Mouse (Mus musculus) MEL (cell line): ENCODE measurements at regions not wholly inside any gene's neighbourhood (a gene's known extent, or its start where the extent isn't known, plus 50 kb on each side); places are given as distances from the start of the nearest gene placed in this dataset.

Source experiments
- DNase-seq: peaks from one replicate; pipeline ENCODE4 v3.0.0; 2011; ENCODE audit warnings: low read depth, low spot score
- H3K27ac ChIP-seq: 2 replicates; pipeline ENCODE4 v1.5.1; 2012; ENCODE audit warnings: low read depth, mild to moderate bottlenecking, control low read depth, low read length, moderate library complexity; ENCODE audit not compliant: control insufficient read depth
- H3K27me3 ChIP-seq, 2 experiments: fragments of 150-350 bp in 1 of 2; sonication (generic) in 1 of 2; 2 replicates each; pipeline ENCODE4 v1.6.1; 2012; ENCODE audit warnings: low read length in 2 of 2, mild to moderate bottlenecking in 2 of 2, improper control_type of control experiment in 1 of 2, moderate library complexity in 1 of 2; ENCODE audit not compliant: insufficient read depth in 2 of 2, control insufficient read depth in 1 of 2
- H3K36me3 ChIP-seq, 2 experiments: 2 replicates each; pipeline ENCODE4 v1.6.1; 2012 to 2014; ENCODE audit warnings: low read length in 2 of 2, improper control_type of control experiment in 1 of 2, inconsistent platforms in 1 of 2, mild to moderate bottlenecking in 1 of 2; ENCODE audit not compliant: insufficient read depth in 2 of 2, control insufficient read depth in 1 of 2
- H3K4me1 ChIP-seq, 2 experiments: fragments of 150-350 bp in 1 of 2; sonication (generic) in 1 of 2; 2 replicates each; pipeline ENCODE4 v1.6.1; 2012; ENCODE audit warnings: low read length in 2 of 2, improper control_type of control experiment in 1 of 2, mild to moderate bottlenecking in 1 of 2; ENCODE audit not compliant: insufficient read depth in 2 of 2, control insufficient read depth in 1 of 2
- H3K4me3 ChIP-seq, 2 experiments: fragments of 150-350 bp in 1 of 2; sonication (generic) in 1 of 2; 2 replicates each; pipeline ENCODE4 v1.5.1; 2012; ENCODE audit warnings: low read depth in 2 of 2, low read length in 2 of 2, mild to moderate bottlenecking in 2 of 2, moderate library complexity in 2 of 2, control low read depth in 1 of 2, improper control_type of control experiment in 1 of 2; ENCODE audit not compliant: control insufficient read depth in 1 of 2, insufficient read depth in 1 of 2
- H3K79me2 ChIP-seq: 2 replicates; pipeline ENCODE4 v1.6.1; 2012; ENCODE audit warnings: mild to moderate bottlenecking, low read length, moderate library complexity; ENCODE audit not compliant: control insufficient read depth, poor library complexity, insufficient read depth
- H3K9ac ChIP-seq: 2 replicates; pipeline ENCODE4 v1.6.1; 2012; ENCODE audit warnings: low read depth, mild to moderate bottlenecking, control low read depth, low read length, moderate library complexity; ENCODE audit not compliant: control insufficient read depth, poor library complexity, severe bottlenecking
- H3K9me3 ChIP-seq: fragments of 150-350 bp; sonication (generic); replicated peaks from 2 replicates; pipeline ENCODE4 v1.6.1; 2012; ENCODE audit warnings: mild to moderate bottlenecking, low read length, improper control_type of control experiment, moderate library complexity; ENCODE audit not compliant: insufficient read depth
- CTCF ChIP-seq, 3 experiments: IDR thresholded peaks in 2 of 3; conservative IDR thresholded peaks in 1 of 3; 2 replicates each; pipeline ENCODE4 v1.5.1; 2011 to 2012; ENCODE audit warnings: low read length in 3 of 3, low read depth in 2 of 3, mild to moderate bottlenecking in 2 of 3, improper control_type of control experiment in 1 of 3, inconsistent platforms in 1 of 3, mixed read lengths in 1 of 3, moderate library complexity in 1 of 3; ENCODE audit not compliant: control insufficient read depth in 1 of 3, insufficient read depth in 1 of 3, poor library complexity in 1 of 3, severe bottlenecking in 1 of 3
- GABPA ChIP-seq: IDR thresholded peaks from 2 replicates; pipeline ENCODE4 v1.6.1; 2012; ENCODE audit warnings: low read depth, mild to moderate bottlenecking, inconsistent platforms, low read length, improper control_type of control experiment, moderate library complexity
- JUND ChIP-seq: IDR thresholded peaks from 2 replicates; pipeline ENCODE4 v1.6.1; 2011; ENCODE audit warnings: low read depth, mild to moderate bottlenecking, improper control_type of control experiment, low read length
- NRF1 ChIP-seq: IDR thresholded peaks from 2 replicates; pipeline ENCODE4 v1.6.1; 2014; ENCODE audit warnings: low read depth, mild to moderate bottlenecking, inconsistent platforms, low read length, improper control_type of control experiment, moderate library complexity; ENCODE audit not compliant: poor library complexity, insufficient read depth, severe bottlenecking
- RCOR1 ChIP-seq: IDR thresholded peaks from 2 replicates; pipeline ENCODE4 v1.6.1; 2012; ENCODE audit warnings: low read depth, mild to moderate bottlenecking, inconsistent platforms, low read length, improper control_type of control experiment
- TAL1 ChIP-seq: IDR thresholded peaks from 2 replicates; pipeline ENCODE4 v1.6.1; 2012; ENCODE audit warnings: mild to moderate bottlenecking, inconsistent platforms, low read length, moderate library complexity, mixed read lengths
- TBP ChIP-seq: IDR thresholded peaks from 2 replicates; pipeline ENCODE4 v1.8.0; 2011; ENCODE audit warnings: low read depth, low read length, improper control_type of control experiment
- TCF12 ChIP-seq: IDR thresholded peaks from 2 replicates; pipeline ENCODE4 v1.6.1; 2014; ENCODE audit warnings: low read depth, mild to moderate bottlenecking, inconsistent platforms, low read length, improper control_type of control experiment, moderate library complexity
- USF1 ChIP-seq: IDR thresholded peaks from 2 replicates; pipeline ENCODE4 v1.6.1; 2014; ENCODE audit warnings: low read depth, mild to moderate bottlenecking, inconsistent platforms, low read length, improper control_type of control experiment, moderate library complexity

- Histone ChIP-seq H3K79me2 (no peaks in the 10 kb centered on the region), H3K27ac (no peak overlapping the region), H3K4me1 (no peaks in the 10 kb centered on the region), H3K4me3 (no peak overlapping the region), H3K36me3 (no peaks in the 10 kb centered on the region), H3K27me3 (no peaks in the 10 kb centered on the region), H3K9ac (no peak overlapping the region), H3K9me3 (no peaks in the 10 kb centered on the region)
- TF ChIP-seq TAL1 (no peak), NRF1 (no peak), USF1 (no peak), GABPA (no peak), CTCF (IDR thresholded peaks at IDR 0.05 in 2 of 3, conservative IDR thresholded peaks at IDR 0.05 in 1 of 3; ENCODE audit: control insufficient read depth in 1 of 3, insufficient read depth in 1 of 3, low read depth in 2 of 3, low read length in 3 of 3, poor library complexity in 1 of 3, severe bottlenecking in 1 of 3) (no peak), TCF12 (no peak)
- no peak for DNase-seq
Observed at GRCm38 (mm10) chr2:101300106-101300505, 324.4 kb upstream of the Rag2 start.

GRCm38 (mm10) chr2:101321286-101321914 is 303.1 kb upstream of the Rag2 start:
- no peaks in the 10 kb centered on the region for H3K27me3 ChIP-seq
- DNase-seq: no peak
- no peak overlapping the region for H3K9ac ChIP-seq
- H3K27ac ChIP-seq: no peak overlapping the region
- no peaks in the 10 kb centered on the region for H3K79me2 ChIP-seq
- no peaks in the 10 kb centered on the region for H3K9me3 ChIP-seq
- no peaks in the 10 kb centered on the region for H3K4me1 ChIP-seq
- H3K36me3 ChIP-seq: no peaks in the 10 kb centered on the region
- no peak for TF ChIP-seq JUND
- H3K4me3 ChIP-seq: no peak overlapping the region

GRCm38 (mm10) chr2:101356709-101357108 is 267.8 kb upstream of the Rag2 start:
- Histone ChIP-seq H3K79me2 (no peaks in the 10 kb centered on the region), H3K9ac (no peak overlapping the region), H3K27ac (no peak overlapping the region), H3K9me3 (no peaks in the 10 kb centered on the region), H3K4me3 (no peak overlapping the region), H3K4me1 (no peaks in the 10 kb centered on the region), H3K36me3 (no peaks in the 10 kb centered on the region), H3K27me3 (no peaks in the 10 kb centered on the region)
- no peak for DNase-seq
- no peak for TF ChIP-seq RCOR1
- no peak for TF ChIP-seq TBP
- TF ChIP-seq NRF1: no peak
- no peak for TF ChIP-seq GABPA
